Mouse (Mus musculus): ENCODE measurements around the gene Map3k4.
"Not testable (repeated sequence)": the region's sequence is repeated elsewhere in the genome, so short reads cannot be mapped to it uniquely, and the experiment has no call there.

The Map3k4 gene

DNA sequence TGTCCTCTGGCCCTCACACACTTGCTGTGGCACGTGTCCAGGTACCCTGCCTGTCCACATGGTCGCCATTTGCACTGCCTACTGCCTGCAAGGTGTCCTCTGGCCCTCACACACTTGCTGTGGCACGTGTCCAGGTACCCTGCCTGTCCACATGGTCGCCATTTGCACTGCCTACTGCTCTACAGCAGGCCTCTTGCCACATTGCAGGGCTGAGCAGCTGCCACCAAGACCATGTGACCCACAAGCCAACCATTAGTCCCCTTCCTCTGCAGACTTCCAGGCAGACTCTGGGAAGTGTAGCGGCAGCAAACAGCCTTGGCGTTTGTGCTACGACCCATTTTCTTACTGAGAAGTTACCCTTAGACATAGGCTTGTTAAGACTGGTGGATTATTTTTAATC lies 94.0 kb downstream of the Map3k4 start:
- DNase-seq (ENCODE audit: low spot score in 2 of 2) = not testable (repeated sequence)

DNA sequence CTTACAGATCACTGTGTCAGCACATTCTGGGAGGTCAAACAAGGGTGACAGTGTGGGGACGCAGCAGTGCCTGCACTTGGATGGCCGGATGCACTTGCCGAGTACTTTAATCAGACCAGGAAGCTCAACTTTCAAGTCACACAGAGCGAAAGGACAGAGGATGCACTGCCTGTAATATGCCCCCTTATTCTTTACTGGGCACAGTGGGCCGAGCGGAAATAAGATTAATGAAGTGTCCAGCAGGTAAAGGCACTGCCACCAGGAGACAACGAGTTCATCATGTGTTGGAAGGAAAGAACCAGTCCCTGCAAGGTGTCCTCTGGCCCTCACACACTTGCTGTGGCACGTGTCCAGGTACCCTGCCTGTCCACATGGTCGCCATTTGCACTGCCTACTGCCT lies 94.5 kb downstream of the Map3k4 start:
- no peak for DNase-seq (ENCODE audit: low spot score in 2 of 2)

DNA sequence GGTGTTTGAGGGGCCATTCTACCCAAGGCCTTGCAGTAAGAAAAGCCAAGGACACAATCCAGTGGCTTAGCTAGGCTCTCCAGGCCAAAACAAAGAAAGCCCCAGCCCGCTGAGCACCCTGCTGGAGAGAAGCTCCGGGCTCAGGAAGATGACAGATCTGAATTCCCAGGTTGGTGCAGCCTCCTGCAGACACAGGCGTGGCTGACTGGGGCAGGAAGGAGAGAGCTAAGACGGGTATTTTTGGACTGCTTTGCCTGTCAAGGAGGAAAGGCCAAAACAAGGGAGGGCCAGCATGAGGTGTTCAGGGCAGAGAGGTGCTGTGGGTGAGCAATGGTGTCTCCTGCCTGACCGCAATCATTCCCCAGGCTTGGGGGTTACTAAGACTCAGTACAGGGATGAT lies 94.9 kb downstream of the Map3k4 start:
- DNase-seq (ENCODE audit: low spot score in 2 of 2) = no peak

DNA sequence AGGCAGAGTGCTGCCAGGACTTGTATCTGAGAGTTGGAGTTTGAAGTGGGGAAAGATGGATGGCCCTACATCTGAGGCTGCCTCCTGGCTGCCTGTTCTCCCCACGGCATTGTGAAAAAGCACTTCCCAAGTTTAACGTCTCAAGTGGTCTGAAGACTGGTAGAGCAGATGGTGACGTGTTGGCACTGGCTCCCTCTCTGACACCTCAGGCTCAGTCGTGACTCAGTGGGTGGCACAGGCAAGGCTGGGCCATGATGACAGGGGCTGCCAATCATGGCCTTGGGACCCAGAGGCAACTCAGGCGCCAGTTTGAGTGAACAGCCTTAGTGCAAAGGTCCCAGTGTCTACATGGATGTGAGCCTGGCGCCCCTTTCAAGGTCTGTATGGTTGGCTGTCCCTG lies 96.7 kb downstream of the Map3k4 start:
- DNase-seq (ENCODE audit: low spot score in 2 of 2) = no peak

DNA sequence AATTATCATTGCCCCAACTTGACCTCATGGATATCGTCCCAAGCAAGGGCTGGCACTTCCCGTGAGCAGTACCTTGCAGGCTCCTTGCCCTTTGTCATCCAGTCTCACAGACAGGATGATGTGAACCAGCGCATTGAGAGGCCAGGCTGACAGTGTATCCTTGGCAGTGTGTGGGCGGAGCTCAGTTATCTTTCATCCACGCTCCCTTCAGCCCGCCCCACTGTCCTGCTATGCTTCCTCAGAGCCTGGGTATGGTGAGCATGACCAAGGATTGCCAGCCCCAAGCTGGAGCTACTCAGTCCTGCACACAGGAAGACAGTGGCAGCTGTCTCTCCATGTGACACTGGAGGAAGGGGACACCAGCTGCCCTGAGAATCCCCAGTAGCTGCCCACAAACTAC lies 102.4 kb downstream of the Map3k4 start:
- DNase-seq (ENCODE audit: low spot score in 2 of 2) = no peak

DNA sequence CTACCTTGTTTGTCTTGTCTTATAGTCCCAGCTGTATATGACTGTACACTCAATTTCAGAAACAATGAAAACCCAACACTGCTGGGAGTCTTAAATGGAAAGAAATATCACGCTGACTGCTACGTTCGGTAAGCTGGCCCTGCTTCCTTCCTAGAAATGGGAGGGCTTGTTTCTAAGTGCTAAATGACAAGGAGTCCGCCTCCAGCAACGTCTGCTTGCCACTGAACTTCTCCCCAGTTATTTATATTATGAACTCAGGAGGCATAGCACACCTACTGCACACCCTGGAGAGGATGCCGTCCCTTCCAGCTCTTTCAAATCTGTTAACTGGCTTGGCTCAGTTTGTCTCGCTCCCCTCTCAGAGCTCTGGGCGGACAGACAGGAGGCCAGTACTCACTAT lies 105.2 kb downstream of the Map3k4 start:
- DNase-seq (ENCODE audit: low spot score in 2 of 2) = no peak

DNA sequence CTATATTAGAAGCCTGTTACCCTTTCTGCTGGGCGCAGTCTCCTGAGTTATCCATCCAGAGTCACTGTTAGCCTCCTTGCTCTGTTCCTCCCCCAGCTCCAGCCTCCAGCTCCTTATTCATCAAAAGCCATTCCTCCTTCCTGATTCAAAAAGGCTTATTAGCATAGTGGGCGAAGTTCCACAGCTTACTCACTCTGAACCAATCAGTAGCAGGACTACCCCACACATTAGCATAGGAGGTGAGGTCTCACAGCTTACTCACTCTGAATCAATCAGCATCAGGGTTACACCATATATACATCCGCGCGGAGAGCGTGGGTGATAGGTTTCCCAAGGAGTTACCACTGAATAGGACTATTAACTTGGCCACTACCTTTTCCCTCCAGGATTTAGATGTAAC lies 106.3 kb downstream of the Map3k4 start:
- DNase-seq (ENCODE audit: low spot score in 2 of 2) = no peak

DNA sequence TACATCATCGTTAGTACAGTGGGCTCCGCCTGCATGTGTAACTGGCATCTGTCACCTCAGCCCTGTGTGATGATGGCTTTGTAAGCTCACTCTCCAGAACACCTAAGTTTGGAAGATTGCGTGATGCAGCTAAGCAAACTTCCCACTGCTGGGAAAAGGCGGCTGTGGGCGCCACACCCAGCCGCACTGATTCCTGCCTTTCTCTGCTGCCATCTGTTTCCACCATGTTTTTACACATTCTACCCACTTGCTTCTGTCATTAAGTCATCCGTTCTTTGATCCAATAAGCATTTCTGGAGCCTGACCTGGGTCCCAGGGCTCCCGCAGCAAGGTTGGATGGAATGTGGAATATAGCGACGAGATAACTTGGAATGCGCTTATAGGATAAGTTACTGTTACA lies 106.7 kb downstream of the Map3k4 start:
- DNase-seq (ENCODE audit: low spot score in 2 of 2) = no peak

DNA sequence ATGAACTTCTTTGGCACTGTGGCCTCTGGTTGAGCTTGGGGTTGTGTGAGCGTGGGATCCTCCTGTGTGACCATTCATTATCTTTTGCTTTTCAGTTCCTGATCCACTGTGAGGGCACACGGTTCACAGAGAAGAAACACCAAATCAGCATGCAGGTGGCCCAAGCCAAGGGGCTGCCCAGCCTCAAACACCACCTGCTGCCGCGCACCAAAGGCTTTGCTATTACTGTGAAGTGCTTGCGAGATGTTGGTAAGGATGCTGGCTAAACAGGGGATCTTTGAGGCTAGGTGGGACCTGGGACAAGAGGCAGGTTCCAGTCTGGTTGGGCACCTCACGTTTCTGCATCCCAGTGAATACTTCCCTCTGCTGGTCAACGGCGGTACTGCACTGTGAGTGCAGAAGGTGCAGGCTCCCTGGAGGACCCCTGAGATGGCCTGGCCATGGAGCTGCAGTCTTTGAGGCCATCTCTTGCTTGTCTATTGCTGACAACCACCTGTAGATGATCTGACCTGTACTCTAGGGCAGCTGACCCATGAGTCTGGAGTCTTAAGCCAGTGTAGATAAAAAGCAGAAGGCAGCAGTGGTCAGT lies 108.0 kb downstream of the Map3k4 start:
- DNase-seq (ENCODE audit: low spot score in 2 of 2) = peak; percentile 70 to 92

DNA sequence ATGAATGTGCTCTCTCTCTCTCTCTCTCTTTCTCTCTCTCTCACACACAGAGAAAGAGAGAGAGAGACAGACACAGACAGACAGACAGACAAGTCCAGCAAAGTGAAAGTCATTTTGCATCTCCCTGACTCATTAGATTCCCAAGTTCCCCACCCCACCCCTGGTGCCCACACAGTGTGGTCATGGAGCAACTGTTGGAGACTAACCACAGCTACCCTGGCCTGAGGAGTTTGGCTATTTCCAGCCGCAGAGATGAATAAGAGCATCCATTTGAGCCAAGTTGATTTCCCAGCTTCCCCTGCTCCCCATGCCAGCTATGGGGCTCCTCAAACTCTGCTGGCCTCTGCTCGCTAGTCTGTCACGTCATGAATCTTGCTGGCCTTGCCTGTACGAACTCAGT lies 109.1 kb downstream of the Map3k4 start:
- DNase-seq (ENCODE audit: low spot score in 2 of 2) = no peak

DNA sequence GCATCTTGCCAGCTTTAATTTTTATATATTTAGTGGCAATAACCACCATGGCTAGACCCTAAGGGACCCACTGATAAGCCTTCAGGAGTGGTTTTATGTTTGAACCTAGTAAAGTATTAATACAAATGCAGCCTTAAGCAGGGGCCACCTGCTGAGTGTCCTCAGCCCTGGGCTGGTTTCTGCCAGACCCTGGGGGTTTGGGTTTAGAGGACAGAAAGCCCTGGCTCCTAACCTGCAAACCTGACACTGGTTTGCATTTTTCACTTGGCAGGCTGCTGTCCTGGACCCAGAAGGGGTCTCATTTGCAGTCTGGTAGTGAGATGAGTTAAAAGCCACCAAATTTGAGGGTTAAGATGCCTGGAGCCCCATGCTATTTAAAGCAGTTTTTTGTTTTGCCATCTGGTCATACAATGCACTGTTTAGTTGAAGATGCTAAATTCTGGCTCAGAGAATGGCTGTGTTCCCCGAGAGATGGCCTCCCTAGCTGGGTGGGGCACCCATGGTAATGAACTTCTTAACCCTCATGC lies 111.5 kb downstream of the Map3k4 start:
- no peak for DNase-seq (ENCODE audit: low spot score in 2 of 2)

DNA sequence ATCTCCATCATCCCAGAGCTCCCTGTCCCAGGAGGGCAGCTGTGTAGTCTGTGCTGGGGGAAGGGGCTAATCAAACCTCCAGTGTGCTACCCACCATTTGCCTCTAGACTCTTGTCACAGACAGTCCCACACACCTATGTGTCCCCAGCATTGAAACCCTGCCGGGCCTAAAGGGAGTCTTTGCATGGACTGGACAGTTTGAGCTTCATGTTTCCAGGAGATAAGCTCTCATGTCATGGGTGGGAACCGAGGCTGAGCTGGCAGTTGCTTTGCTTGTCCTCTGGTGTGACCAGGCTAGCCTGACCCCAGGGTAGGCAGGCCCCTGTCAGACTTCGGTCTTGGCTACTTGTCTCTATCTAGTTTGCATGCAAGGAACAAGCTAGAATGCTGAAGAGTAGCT lies 112.3 kb downstream of the Map3k4 start:
- no peak for DNase-seq (ENCODE audit: low spot score in 2 of 2)

DNA sequence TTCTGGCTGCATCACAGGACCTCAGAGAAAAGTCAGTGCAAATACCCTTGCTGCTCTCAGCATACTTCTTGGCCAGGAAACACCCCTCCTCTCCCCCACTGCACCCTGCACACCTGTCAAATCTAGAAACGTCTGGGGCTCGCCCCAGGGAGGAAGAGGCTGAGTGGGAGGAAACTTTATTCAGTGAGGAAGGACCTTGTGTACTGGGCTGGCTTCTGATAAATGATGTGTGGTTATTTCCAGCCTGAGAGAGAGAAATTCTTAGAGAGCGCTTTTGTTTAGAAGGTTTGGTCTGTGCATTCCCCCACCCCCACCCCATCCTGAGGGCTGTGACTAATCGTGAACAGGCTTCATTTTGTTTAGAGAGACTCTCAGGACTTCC lies 112.9 kb downstream of the Map3k4 start:
- DNase-seq (ENCODE audit: low spot score in 2 of 2) = peak; percentile 58 to 61

DNA sequence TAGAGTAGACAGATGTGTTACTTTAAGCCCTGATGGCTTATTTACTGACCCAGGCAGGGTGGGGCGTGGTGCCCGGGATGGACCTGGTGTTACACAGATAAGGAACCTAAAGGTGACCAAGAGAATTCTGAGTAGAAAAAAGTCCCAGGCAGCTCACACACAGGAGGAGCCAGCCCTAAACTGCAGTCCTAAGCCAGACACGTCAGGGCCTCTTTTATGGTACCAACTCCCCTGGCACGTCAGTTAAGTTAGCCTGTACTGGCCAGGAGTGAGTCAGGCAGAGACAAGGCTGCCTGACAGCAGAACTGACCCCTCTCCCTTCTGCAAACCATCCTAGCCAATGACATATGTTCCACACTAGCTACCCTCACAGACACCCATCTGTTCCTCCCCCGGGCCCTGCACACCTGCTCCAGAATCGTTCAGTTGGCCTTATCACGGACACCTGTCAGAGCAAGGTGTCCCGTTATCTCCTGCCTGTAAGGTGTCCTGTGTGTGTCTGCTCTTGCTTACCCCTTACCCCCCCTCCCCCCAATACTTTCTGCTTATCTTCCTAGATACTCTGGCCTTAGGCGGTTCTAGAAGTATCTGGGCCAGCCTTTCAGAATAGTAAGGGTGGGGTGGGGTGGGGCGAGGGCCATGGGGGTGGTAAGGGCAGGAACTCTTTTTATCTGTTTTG lies 113.4 kb downstream of the Map3k4 start:
- DNase-seq (ENCODE audit: low spot score in 2 of 2) = peak in 1 of 2 experiments; percentile 26

DNA sequence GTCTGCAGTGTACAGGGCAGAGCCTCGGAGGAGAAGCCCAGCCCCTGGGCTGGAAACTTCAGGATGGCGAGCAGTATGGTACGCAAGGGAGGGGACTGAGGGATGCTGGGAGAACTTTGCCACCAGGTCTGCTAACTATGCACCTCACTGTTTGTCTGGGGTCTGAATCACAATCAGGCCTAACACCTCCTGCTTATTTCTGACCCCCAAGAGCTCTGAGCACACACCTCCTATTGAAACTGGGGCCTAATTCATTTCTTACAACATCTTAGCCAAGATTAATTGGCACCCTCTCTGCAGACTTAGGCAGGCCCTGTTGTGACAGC lies 113.9 kb downstream of the Map3k4 start:
- DNase-seq (ENCODE audit: low spot score in 2 of 2) = no peak

DNA sequence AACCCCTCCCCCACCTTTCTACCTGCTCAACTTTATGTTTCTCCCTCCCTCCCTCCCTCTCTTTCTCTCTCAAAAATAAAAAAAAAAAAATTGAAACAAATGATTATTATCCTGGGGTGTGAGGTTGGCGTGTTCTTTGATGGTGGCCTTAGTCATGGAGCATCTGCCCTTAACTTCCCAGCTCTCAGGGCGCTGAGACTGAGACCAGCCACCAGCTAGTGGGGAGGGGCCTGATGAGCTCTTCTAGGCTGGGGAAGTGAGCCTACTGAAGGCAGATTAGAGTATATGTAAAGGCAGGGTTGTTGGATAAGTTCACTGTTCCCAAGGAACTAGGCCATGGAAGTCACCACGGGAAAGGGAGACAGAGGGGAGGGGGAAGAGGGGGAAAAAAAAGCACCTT lies 114.3 kb downstream of the Map3k4 start:
- no peak for DNase-seq (ENCODE audit: low spot score in 2 of 2)

DNA sequence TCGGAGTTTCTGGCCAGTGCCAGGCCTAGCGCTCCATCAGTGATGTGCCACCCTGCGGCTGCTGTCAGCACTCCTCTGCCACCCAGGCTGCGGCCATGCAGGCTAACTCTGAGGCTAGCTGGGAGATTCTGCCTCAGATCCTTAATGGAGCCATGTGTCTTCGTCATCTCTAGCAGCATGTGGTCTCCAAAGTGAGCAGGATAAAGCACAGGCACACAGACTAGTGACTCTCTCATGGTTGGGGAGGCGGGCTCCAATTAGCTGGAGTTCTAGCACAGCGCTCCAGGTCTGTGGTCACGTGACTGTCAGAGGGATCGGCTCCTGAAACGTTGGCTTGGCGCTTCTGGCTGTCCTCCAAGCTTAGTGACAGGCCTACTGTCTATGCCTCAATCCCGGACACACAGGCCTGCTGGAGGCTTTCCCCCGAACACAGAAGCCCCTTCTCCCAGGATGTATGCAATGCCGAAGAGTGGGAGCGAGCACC lies 115.1 kb downstream of the Map3k4 start:
- DNase-seq (ENCODE audit: low spot score in 2 of 2) = no peak

DNA sequence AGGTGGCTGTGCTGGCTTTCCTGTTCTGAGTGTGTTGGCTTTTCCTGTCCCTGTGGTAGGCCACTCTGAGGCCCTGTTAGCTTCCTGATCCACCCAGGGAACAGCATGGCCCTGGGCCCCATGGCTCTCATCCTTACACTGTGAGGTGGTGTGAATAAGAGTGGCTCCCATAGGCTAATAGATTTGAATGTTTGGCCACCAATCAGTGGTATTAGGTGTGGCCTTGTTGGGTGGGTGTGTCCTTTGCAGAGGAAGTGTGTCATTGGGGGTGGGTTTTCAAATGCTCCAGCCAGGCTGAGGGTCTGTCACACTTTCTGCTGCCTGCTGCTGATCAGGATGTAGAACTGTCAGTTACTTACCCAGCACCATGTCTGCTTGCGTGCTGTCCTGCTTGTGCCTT lies 117.5 kb downstream of the Map3k4 start:
- DNase-seq (ENCODE audit: low spot score in 2 of 2) = no peak

DNA sequence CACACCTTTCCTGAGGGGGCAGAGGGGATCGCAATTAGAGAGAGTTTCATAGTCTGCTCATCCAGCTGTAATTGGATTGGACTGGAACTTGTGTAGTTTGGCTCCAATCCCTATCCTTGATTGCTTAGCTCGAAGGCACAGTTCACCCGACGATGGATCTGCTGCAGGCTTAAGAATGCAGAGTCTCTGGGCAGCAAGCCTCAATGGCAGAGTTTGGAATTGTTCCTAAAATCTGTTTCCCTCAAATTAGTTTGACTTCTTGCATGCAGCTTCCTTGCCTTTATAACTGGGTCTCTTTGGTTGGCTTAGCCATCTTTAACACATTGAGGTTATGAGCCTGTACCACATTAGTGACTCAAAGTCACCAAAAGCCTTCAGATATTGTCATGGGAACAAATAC lies 118.7 kb downstream of the Map3k4 start:
- no peak for DNase-seq (ENCODE audit: low spot score in 2 of 2)

DNA sequence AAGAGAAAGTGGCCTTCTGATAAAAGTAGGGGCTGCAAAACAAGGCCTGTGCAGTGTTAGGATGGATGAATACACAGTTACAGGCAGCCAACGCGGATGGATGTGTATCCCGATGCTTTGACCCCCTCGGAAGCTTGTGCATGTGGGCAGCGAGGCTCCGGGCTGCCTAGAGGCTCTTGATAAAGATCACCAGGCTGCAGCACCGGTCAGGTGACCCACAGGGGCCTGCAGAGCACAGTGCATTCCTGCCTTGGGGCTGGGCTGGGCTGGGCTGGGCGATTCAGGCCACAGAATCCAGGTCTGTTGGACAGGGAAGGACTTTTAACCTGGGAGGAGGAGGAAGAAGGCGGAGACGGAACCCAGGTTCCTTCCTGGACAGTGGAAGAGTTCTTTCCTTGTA lies 123.0 kb downstream of the Map3k4 start:
- DNase-seq (ENCODE audit: low spot score in 2 of 2) = no peak

DNA sequence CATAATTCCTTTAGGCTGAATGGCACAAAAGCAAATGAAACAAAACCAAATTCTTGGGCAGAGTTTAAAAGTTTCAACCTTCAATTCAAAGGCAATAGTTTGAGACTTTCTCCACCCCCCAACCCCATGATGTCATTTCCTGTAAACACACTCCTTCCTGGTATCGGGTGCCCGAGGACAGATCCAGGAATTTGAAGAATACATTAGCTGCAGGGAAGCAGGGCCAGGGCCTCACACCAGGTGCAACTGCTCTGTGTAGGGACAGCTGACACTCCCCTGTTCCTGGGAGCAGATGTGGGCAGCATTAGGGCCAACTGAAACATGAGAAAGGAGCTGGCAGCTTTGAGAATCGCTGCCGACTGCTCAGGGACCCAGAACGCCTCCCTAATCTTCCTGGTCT lies 123.5 kb downstream of the Map3k4 start:
- DNase-seq (ENCODE audit: low spot score in 2 of 2) = no peak

DNA sequence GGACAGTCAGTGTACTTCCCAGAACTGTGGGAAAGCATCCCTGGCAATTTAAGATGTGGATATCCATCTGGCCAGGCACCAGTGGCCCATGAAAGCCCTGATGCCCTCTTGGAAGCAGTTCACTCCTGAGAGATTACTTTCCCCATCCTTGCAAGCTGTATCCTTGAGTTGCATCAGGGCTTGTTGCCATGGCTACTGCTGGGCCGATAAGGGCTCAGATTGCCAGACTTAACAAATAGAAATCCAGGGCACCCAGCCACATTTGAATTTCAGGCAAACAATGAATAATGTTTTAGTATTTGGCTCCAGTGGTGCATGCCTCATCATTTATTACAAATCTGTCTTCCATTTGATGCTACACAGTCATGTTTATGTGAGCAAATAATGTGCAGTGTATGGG lies 130.8 kb downstream of the Map3k4 start:
- DNase-seq (ENCODE audit: low spot score in 2 of 2) = no peak

DNA sequence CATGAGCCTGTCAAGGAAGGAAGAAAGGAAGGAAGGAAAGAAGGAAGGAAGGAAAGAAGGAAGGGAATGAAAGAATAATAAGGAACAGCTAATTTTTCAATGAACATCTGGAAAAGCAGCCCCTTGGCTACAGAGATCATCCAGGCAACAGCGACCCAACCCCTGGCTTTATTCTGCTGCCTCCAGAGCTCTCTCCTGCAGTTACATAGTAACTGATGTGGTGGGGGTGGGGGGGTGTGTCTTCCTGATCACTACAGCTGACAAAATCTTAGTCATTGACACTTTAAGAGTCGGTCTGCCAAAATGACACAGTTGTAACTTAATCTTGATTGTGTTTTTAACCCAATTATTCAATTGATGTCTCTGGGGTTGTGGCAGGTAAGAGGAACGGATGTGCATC lies 132.3 kb downstream of the Map3k4 start:
- no peak for DNase-seq (ENCODE audit: low spot score in 2 of 2)

DNA sequence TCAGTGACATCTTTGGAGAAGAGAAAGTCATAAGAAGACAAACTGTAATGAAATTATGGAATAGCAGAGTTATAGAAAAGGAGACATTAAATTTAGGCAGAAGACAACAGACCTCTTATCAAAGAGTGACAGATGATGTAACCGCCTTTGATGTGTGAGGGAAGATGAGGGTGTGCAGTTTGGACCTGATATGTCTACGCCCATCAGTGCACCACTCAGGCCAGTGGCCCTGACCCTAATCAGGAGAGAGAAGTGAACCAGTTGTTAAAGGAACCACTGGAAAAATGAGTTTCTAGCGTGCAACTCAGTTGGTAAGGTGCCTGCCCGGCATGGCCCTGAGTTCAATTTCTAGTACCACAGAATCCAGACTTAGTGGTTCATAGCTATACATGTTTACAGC lies 132.7 kb downstream of the Map3k4 start:
- no peak for DNase-seq (ENCODE audit: low spot score in 2 of 2)

All from thymus, postnatal 10 days (tissue).